Mouse (Mus musculus): ENCODE results near the gene Hand1. TPM values are rescaled to one million over a fixed set of nuclear protein-coding genes. Genes with fewer than 3 reads are reported as not detected.

The Hand1 gene
- polyA plus RNA-seq (2015; fragmentation: Nextera tagmentation; extraction: Ambion mirVana) = 41.2 and 70.6 TPM in 2 replicates

GRCm38 (mm10) chr11:57832552-57833201 is at the start of gene Hand1:
Gene Hand1, minus strand, starts transcription at chr11:57832818.

GRCm38 (mm10) chr11:57800971-57801765 is 31.4 kb downstream of the Hand1 start, which contains the start of gene Sap30l:
Gene Sap30l, plus strand, starts transcription at chr11:57801637.

Other genes starting within 250 kb of the Hand1 start
- 20.6 and 31.1 TPM in 2 replicates for gene Galnt10, start 187.4 kb downstream of the Hand1 start, polyA plus RNA-seq (2015; fragmentation: Nextera tagmentation; extraction: Ambion mirVana)
- 27.6 and 28.7 TPM in 2 replicates for gene Sap30l, start 31.2 kb downstream of the Hand1 start, polyA plus RNA-seq (2015; fragmentation: Nextera tagmentation; extraction: Ambion mirVana)
- gene Larp1, start 176.2 kb upstream of the Hand1 start, polyA plus RNA-seq (2015; fragmentation: Nextera tagmentation; extraction: Ambion mirVana) = 11.1 and 13.5 TPM in 2 replicates